Mouse (Mus musculus) spleen, postnatal 10 days (tissue): ENCODE measurements around the gene Mov10l1.

ENCODE experiments used
- DNase-seq, 2 experiments: peaks; one replicate each; pipeline ENCODE4 v3.0.0; 2021 to 2022; ENCODE audit warnings: low spot score in 2 of 2

Gene Mov10l1

GRCm38 (mm10) chr15:88982534-88983079 is at the start of gene Mov10l1:
TSS of gene Mov10l1 (plus strand) at chr15:88982909.
- DNase-seq = no peak

GRCm38 (mm10) chr15:88934141-88934540 is 48.6 kb upstream of the Mov10l1 start:
- no peak for DNase-seq

- no peak for DNase-seq
These were observed 46.0 kb upstream of the Mov10l1 start for GRCm38 (mm10) chr15:88936619-88937290.

GRCm38 (mm10) chr15:88937291-88937650 is 45.4 kb upstream of the Mov10l1 start:
- no peak for DNase-seq

- no peak for DNase-seq
These were observed 39.9 kb upstream of the Mov10l1 start for GRCm38 (mm10) chr15:88942783-88943182.

GRCm38 (mm10) chr15:88943896-88944551 is 38.7 kb upstream of the Mov10l1 start:
- DNase-seq = no peak

- no peak for DNase-seq
These were observed 35.9 kb upstream of the Mov10l1 start for GRCm38 (mm10) chr15:88946851-88947250.

- no peak for DNase-seq
These were observed 31.5 kb upstream of the Mov10l1 start for GRCm38 (mm10) chr15:88951246-88951645.

GRCm38 (mm10) chr15:88954368-88955072 is 28.2 kb upstream of the Mov10l1 start, which contains the start of gene Ttll8:
TSS of gene Ttll8 (minus strand) at chr15:88954418.
- no peak for DNase-seq

GRCm38 (mm10) chr15:88955342-88955741 is 27.4 kb upstream of the Mov10l1 start:
- DNase-seq = no peak

GRCm38 (mm10) chr15:88957522-88957921 is 25.2 kb upstream of the Mov10l1 start:
- no peak for DNase-seq

GRCm38 (mm10) chr15:88964070-88964578 is 18.6 kb upstream of the Mov10l1 start:
- no peak for DNase-seq

GRCm38 (mm10) chr15:88972300-88972699 is 10.4 kb upstream of the Mov10l1 start:
- DNase-seq = no peak

GRCm38 (mm10) chr15:88978281-88979137 is 4.2 kb upstream of the Mov10l1 start, which contains the start of gene Mlc1:
TSS of gene Mlc1 (minus strand) at chr15:88979007.
- DNase-seq = no peak

GRCm38 (mm10) chr15:88979138-88979446 is 3.6 kb upstream of the Mov10l1 start:
- no peak for DNase-seq

GRCm38 (mm10) chr15:88989236-88989635 is 6.5 kb downstream of the Mov10l1 start:
- DNase-seq = no peak

- no peak for DNase-seq
These were observed 15.9 kb downstream of the Mov10l1 start for GRCm38 (mm10) chr15:88998636-88999035.

- DNase-seq = no peak
These were observed 16.4 kb downstream of the Mov10l1 start for GRCm38 (mm10) chr15:88999124-88999523.

GRCm38 (mm10) chr15:89000367-89000766 is 17.7 kb downstream of the Mov10l1 start:
- DNase-seq = no peak

GRCm38 (mm10) chr15:89001245-89001644 is 18.5 kb downstream of the Mov10l1 start:
- DNase-seq = no peak

- DNase-seq = no peak
These were observed 24.3 kb downstream of the Mov10l1 start for GRCm38 (mm10) chr15:89007002-89007401.
